28 mouse cellular contexts compared by ENCODE assay signal in the genomic region with DNA sequence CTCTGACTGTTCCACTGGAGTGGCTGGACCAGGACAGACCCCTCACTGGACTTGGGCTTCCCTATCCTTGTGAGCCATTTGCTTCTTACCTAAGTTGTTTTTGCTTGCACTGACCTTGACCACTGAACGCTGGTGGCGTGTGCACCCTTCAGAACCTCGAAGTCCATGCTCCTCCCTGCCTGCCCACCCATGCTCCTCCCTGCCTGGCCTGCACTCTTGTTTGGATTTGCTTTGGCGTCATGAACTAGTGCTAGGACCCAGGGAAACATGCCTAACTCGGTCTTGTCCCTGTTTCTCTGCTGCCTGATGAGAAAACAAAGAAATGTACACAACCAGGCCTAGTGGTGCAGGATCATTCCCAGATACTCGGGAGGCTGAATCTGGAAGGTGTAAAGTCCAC. TPM values are rescaled to one million over a fixed set of nuclear protein-coding genes. Genes with fewer than 3 reads are reported as not detected.
DNase-seq lines count a peak whose midpoint lies in the region; ATAC-seq and TF ChIP-seq lines count a peak whose summit lies in the region.
"Had no signal": no experiment of that assay in that cellular context is flagged by ENCODE, and none has a peak within 500 bp of the region (broad histone marks: within the 10 kb centered on the region; RNA-seq: fewer than 3 reads in every experiment).

No protein-coding gene starts in this region.

- ATAC-seq in midbrain, embryonic 11.5 days (ENCODE audit: low FRiP score): no peak
- ATAC-seq in midbrain, embryonic 13.5 days: no peak
- ATAC-seq in stomach, embryonic 15.5 days (ENCODE audit: insufficient read depth, low FRiP score, low read depth): no peak
- ATAC-seq in erythroid progenitor cell, adult 5-6 weeks (replicated peaks; ENCODE audit: low FRiP score, poor library complexity, severe bottlenecking): no peak
- ATAC-seq: forebrain, embryonic 13.5 days; forebrain, postnatal 0 days; hindbrain, embryonic 16.5 days had no signal

- H3K9ac ChIP-seq in liver, adult 2 months (ENCODE audit: low read depth, low read length): peak overlapping the region; percentile 39; the same call in 1 of the 2 replicates
- H3K9ac ChIP-seq in midbrain, embryonic 11.5 days (ENCODE audit: low read length): no peak overlapping the region
- no peak overlapping the region for H3K9ac ChIP-seq in midbrain, embryonic 13.5 days (replicated peaks)
- H3K9ac ChIP-seq in stomach, embryonic 15.5 days: no peak overlapping the region
- H3K9ac ChIP-seq: embryonic facial prominence, embryonic 13.5 days; forebrain, embryonic 13.5 days; forebrain, postnatal 0 days; hindbrain, embryonic 13.5 days had no signal

- peak overlapping the region; percentile 90 for H3K27ac ChIP-seq in liver, adult 2 months (replicated peaks; ENCODE audit: insufficient read depth, low read depth, low read length)
- no peak overlapping the region for H3K27ac ChIP-seq in midbrain, embryonic 11.5 days (ENCODE audit: low read depth, low read length)
- no peak overlapping the region for H3K27ac ChIP-seq in midbrain, embryonic 13.5 days
- peak overlapping the region; percentile 51; the same call in 1 of the 2 replicates for H3K27ac ChIP-seq in stomach, embryonic 15.5 days
- H3K27ac ChIP-seq: embryonic facial prominence, embryonic 10.5 days; forebrain, embryonic 10.5 days; forebrain, embryonic 13.5 days; hindbrain, embryonic 10.5 days; hindbrain, embryonic 13.5 days had no signal

- 17% methylated on average over 6 of the region's 6 CpGs for WGBS in liver, adult 2 months
- 88% methylated on average over 6 of the region's 6 CpGs for WGBS in midbrain, embryonic 11.5 days
- 89% methylated on average over 6 of the region's 6 CpGs for WGBS in midbrain, embryonic 13.5 days
- 68% methylated on average over 6 of the region's 6 CpGs for WGBS in stomach, embryonic 15.5 days

- H3K27me3 ChIP-seq in liver, adult 2 months (ENCODE audit: control insufficient read depth, insufficient read depth, low read length): no peaks in the 10 kb centered on the region
- no peaks in the 10 kb centered on the region for H3K27me3 ChIP-seq in midbrain, embryonic 11.5 days (ENCODE audit: control insufficient read depth, insufficient read depth, low read length)
- H3K27me3 ChIP-seq in midbrain, embryonic 13.5 days: no peaks in the 10 kb centered on the region
- no peaks in the 10 kb centered on the region for H3K27me3 ChIP-seq in E14TG2a.4 (ENCODE audit: insufficient read depth, low read length)
- H3K27me3 ChIP-seq in stomach, embryonic 15.5 days (replicated peaks): no peaks in the 10 kb centered on the region
- H3K27me3 ChIP-seq: CH12.LX; embryonic facial prominence, embryonic 13.5 days; forebrain, embryonic 13.5 days; hindbrain, embryonic 13.5 days had no signal

- H3K79me2 ChIP-seq in liver, adult 2 months (ENCODE audit: control insufficient read depth, insufficient read depth, low read length): peaks cover 7% of the 10 kb centered on the region; the same call in 1 of the 2 replicates

- TF ChIP-seq CTCF in liver, adult 2 months (IDR thresholded peaks at IDR 0.05; ENCODE audit: low read depth, low read length): no peak
- TF ChIP-seq CTCF in E14TG2a.4 (conservative IDR thresholded peaks at IDR 0.05; ENCODE audit: low read length): no peak

- peak; percentile 99 for DNase-seq in liver, adult 2 months (ENCODE audit: extremely low read depth, low read depth, low spot score)
- DNase-seq in liver: no peak
- peak; percentile 31 for DNase-seq in midbrain, embryonic 11.5 days (ENCODE audit: low spot score, missing footprints)
- DNase-seq: adrenal gland, adult 2 months; adrenal gland, postnatal 14 days; B cell, adult 2 months; cerebellum, adult 11 months; cerebellum, adult 2 months; cerebellum, postnatal 25 days; embryo, embryonic 11 days; forebrain, postnatal 0 days; gastrocnemius, adult 2 months; gastrocnemius, postnatal 14 days; heart, postnatal 36 days had no signal

- TF ChIP-seq POLR2A in liver, adult 2 months (IDR thresholded peaks at IDR 0.05; ENCODE audit: extremely low read depth, insufficient read depth, low read length): no peak

- no peaks in the 10 kb centered on the region for H3K9me3 ChIP-seq in midbrain, embryonic 11.5 days (ENCODE audit: control insufficient read depth, low read length)
- no peaks in the 10 kb centered on the region for H3K9me3 ChIP-seq in midbrain, embryonic 13.5 days
- no peaks in the 10 kb centered on the region for H3K9me3 ChIP-seq in E14TG2a.4 (ENCODE audit: low read length)
- H3K9me3 ChIP-seq in stomach, embryonic 15.5 days: no peaks in the 10 kb centered on the region
- H3K9me3 ChIP-seq: embryonic facial prominence, embryonic 10.5 days; embryonic facial prominence, embryonic 13.5 days; forebrain, embryonic 10.5 days; forebrain, embryonic 13.5 days; hindbrain, embryonic 10.5 days; hindbrain, embryonic 13.5 days had no signal

- H3K4me1 ChIP-seq in liver, adult 2 months (ENCODE audit: control insufficient read depth, insufficient read depth, low read length): peaks cover 41% of the 10 kb centered on the region
- H3K4me1 ChIP-seq in midbrain, embryonic 11.5 days (ENCODE audit: control insufficient read depth, insufficient read depth, low read length): no peaks in the 10 kb centered on the region
- H3K4me1 ChIP-seq in midbrain, embryonic 13.5 days (replicated peaks): peaks cover 10% of the 10 kb centered on the region
- peaks cover 88% of the 10 kb centered on the region for H3K4me1 ChIP-seq in E14TG2a.4 (replicated peaks; ENCODE audit: low read depth, low read length)
- H3K4me1 ChIP-seq in stomach, embryonic 15.5 days: peaks cover 10% of the 10 kb centered on the region

- H3K36me3 ChIP-seq in liver, adult 2 months (ENCODE audit: control insufficient read depth, insufficient read depth, low read length): no peaks in the 10 kb centered on the region
- H3K36me3 ChIP-seq in midbrain, embryonic 11.5 days (ENCODE audit: control insufficient read depth, insufficient read depth, low read length): no peaks in the 10 kb centered on the region
- H3K36me3 ChIP-seq in midbrain, embryonic 13.5 days: no peaks in the 10 kb centered on the region
- no peaks in the 10 kb centered on the region for H3K36me3 ChIP-seq in E14TG2a.4 (ENCODE audit: insufficient read depth, low read length)
- H3K36me3 ChIP-seq in stomach, embryonic 15.5 days: no peaks in the 10 kb centered on the region
- H3K36me3 ChIP-seq: embryonic facial prominence, embryonic 10.5 days; embryonic facial prominence, embryonic 13.5 days; forebrain, embryonic 10.5 days; hindbrain, embryonic 10.5 days; hindbrain, embryonic 13.5 days had no signal

- no peak overlapping the region for H3K4me2 ChIP-seq in midbrain, embryonic 11.5 days
- no peak overlapping the region for H3K4me2 ChIP-seq in midbrain, embryonic 13.5 days (replicated peaks)
- no peak overlapping the region for H3K4me2 ChIP-seq in stomach, embryonic 15.5 days
- H3K4me2 ChIP-seq: embryonic facial prominence, embryonic 13.5 days; forebrain, embryonic 13.5 days; heart, embryonic 11.5 days; hindbrain, embryonic 13.5 days had no signal

- no peak overlapping the region for H3K4me3 ChIP-seq in liver, adult 2 months (ENCODE audit: insufficient read depth, low read depth, low read length)
- no peak overlapping the region for H3K4me3 ChIP-seq in midbrain, embryonic 11.5 days (ENCODE audit: low read depth, low read length)
- no peak overlapping the region for H3K4me3 ChIP-seq in midbrain, embryonic 13.5 days (replicated peaks)
- H3K4me3 ChIP-seq in E14TG2a.4 (replicated peaks; ENCODE audit: low read length): peak overlapping the region; percentile 55
- no peak overlapping the region for H3K4me3 ChIP-seq in stomach, embryonic 15.5 days (replicated peaks)
- H3K4me3 ChIP-seq: embryonic facial prominence, embryonic 10.5 days; embryonic facial prominence, embryonic 13.5 days; erythroblast, embryonic 14.5 days; forebrain, embryonic 10.5 days; forebrain, embryonic 13.5 days; gastrocnemius, adult 2 months; hindbrain, embryonic 10.5 days; hindbrain, embryonic 13.5 days had no signal

RNA-seq across cellular contexts. Expression of a gene that starts 40.5 kb away (rescaled TPM):
- 46.3 and 47.7 TPM in 2 replicates for total RNA-seq in liver, adult 2 months (2014; rRNA removed)
- polyA plus RNA-seq in liver, adult 2 months (2012; rRNA removed): 17.0 and 21.2 TPM in 2 replicates
- 1.8 and 2.0 TPM in 2 replicates for polyA plus RNA-seq in midbrain, embryonic 11.5 days (2014; fragmentation: Nextera tagmentation; extraction: Ambion mirVana)
- 3.5 and 3.9 TPM in 2 replicates for polyA plus RNA-seq in midbrain, embryonic 13.5 days (2015; fragmentation: Nextera tagmentation; extraction: Ambion mirVana)
- 17.9 and 18.4 TPM in 2 replicates for polyA plus RNA-seq in stomach, embryonic 15.5 days (2015; fragmentation: Nextera tagmentation; extraction: Ambion mirVana)
- 3.2 and 7.5 TPM in 2 replicates for total RNA-seq in erythroid progenitor cell, adult 5-6 weeks (2015; ENCODE audit: low replicate concordance)
- 1.7 and 2.2 TPM in 2 replicates for total RNA-seq in erythroid progenitor cell, adult 5-6 weeks (2017; ENCODE audit: low replicate concordance)

Comparison
In these comparisons a context has a peak if more than half of its experiments do, and no peak if none do; other contexts are left out.
1. H3K27ac ChIP-seq: peak in liver, adult 2 months (single experiment) and stomach, embryonic 15.5 days (single experiment); none in midbrain, embryonic 11.5 days (single experiment) and midbrain, embryonic 13.5 days (single experiment).